Mouse (Mus musculus): ENCODE data around the gene Hist1h2ah.

DNA sequence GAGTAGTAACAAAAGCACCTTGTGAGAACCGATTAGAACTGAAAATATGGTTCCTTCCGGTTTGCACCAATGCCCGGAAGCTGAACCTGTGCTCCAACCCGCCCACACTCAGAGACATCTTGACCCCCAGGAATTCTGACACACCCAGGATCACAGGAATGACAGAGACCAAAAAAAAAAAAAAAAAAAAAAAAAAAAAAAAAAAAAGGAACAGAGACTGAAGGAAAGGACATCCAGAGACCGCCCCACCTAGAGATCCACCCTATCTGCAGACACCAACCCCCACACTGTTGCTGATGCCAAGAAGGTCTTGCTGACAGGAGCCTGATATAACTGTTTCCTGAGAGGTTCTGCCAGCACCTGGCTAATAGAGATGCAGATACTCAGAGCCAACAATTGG lies 42.8 kb downstream of the Hist1h2ah start:
- TF ChIP-seq POLR2A (IDR thresholded peaks at IDR 0.05; ENCODE audit: control insufficient read depth, low read depth, low read length) (no peak), CTCF (IDR thresholded peaks at IDR 0.05; ENCODE audit: control insufficient read depth, insufficient read depth, insufficient replicate concordance, low read depth, low read length) (no peak)

Data from testis, adult 2 months (tissue).